Mouse (Mus musculus) liver, postnatal 0 days (tissue): ENCODE measurements around the gene Serpinb9.

ENCODE experiments used
- CTCF ChIP-seq: sonication (generic); IDR thresholded peaks from 2 replicates; pipeline ENCODE4 v1.5.1; 2016; ENCODE audit warnings: antibody characterized with exemption, low read depth
- EP300 ChIP-seq: IDR thresholded peaks from 2 replicates; pipeline ENCODE4 v1.6.1; 2016; ENCODE audit warnings: antibody characterized with exemption, low read depth, mild to moderate bottlenecking

GRCm38 (mm10) chr13:32993152-32993893 lies 9.7 kb upstream of the Serpinb9 start:
- no peak for TF ChIP-seq CTCF
- TF ChIP-seq EP300, result peak; percentile 84
